Mouse (Mus musculus) E14TG2a.4 (cell line): ENCODE data around the gene Iqsec3.

Experiments
- H3K27me3 ChIP-seq: 2 replicates; pipeline ENCODE4 v1.6.1; 2014; ENCODE audit warnings: low read length, control low read depth; ENCODE audit not compliant: insufficient read depth
- H3K36me3 ChIP-seq: 2 replicates; pipeline ENCODE4 v1.6.1; 2014; ENCODE audit warnings: low read length, control low read depth; ENCODE audit not compliant: insufficient read depth
- H3K4me1 ChIP-seq: replicated peaks from 2 replicates; pipeline ENCODE4 v1.6.1; 2014; ENCODE audit warnings: low read depth, low read length, control low read depth
- H3K4me3 ChIP-seq: replicated peaks from 2 replicates; pipeline ENCODE4 v1.5.1; 2014; ENCODE audit warnings: mild to moderate bottlenecking, low read length
- H3K9me3 ChIP-seq: 2 replicates; pipeline ENCODE4 v1.6.1; 2014; ENCODE audit warnings: low read length, control low read depth
- CTCF ChIP-seq: conservative IDR thresholded peaks from 2 replicates; pipeline ENCODE4 v1.5.1; 2014; ENCODE audit warnings: low read length
- NANOG ChIP-seq: IDR thresholded peaks from 2 replicates; pipeline ENCODE4 v1.6.1; 2014; ENCODE audit warnings: borderline replicate concordance, low read length, mixed read lengths
- POU5F1 ChIP-seq: IDR thresholded peaks from 2 replicates; pipeline ENCODE4 v1.6.1; 2014; ENCODE audit warnings: low read length, borderline replicate concordance

The Iqsec3 gene

GRCm38 (mm10) chr6:121424403-121424802 lies 49.1 kb downstream of the Iqsec3 start:
- H3K9me3 ChIP-seq = no peaks in the 10 kb centered on the region
- peaks cover 65% of the 10 kb centered on the region for H3K27me3 ChIP-seq
- H3K4me3 ChIP-seq = no peak overlapping the region
- TF ChIP-seq POU5F1 (no peak), NANOG (no peak), CTCF (no peak)
- peaks cover 7% of the 10 kb centered on the region; the same call in 1 of the 2 replicates for H3K4me1 ChIP-seq
- no peaks in the 10 kb centered on the region for H3K36me3 ChIP-seq

GRCm38 (mm10) chr6:121412558-121413297 lies 60.8 kb downstream of the Iqsec3 start:
- H3K4me3 ChIP-seq = peak overlapping the region; percentile 69
- peaks cover 9% of the 10 kb centered on the region for H3K9me3 ChIP-seq
- H3K4me1 ChIP-seq = peaks cover 19% of the 10 kb centered on the region
- TF ChIP-seq CTCF (no peak), POU5F1 (no peak), NANOG (no peak)
- peaks cover 82% of the 10 kb centered on the region for H3K27me3 ChIP-seq
- H3K36me3 ChIP-seq = no peaks in the 10 kb centered on the region

GRCm38 (mm10) chr6:121407571-121408011 lies 65.9 kb downstream of the Iqsec3 start:
- Histone ChIP-seq H3K27me3 (peaks cover 83% of the 10 kb centered on the region), H3K4me1 (peaks cover 9% of the 10 kb centered on the region), H3K9me3 (peaks cover 9% of the 10 kb centered on the region), H3K36me3 (no peaks in the 10 kb centered on the region), H3K4me3 (no peak overlapping the region)
- TF ChIP-seq NANOG = no peak
- TF ChIP-seq CTCF = no peak
- TF ChIP-seq POU5F1 = no peak

- Histone ChIP-seq H3K27me3 (peaks cover 78% of the 10 kb centered on the region), H3K36me3 (no peaks in the 10 kb centered on the region), H3K4me1 (no peaks in the 10 kb centered on the region), H3K9me3 (no peaks in the 10 kb centered on the region), H3K4me3 (no peak overlapping the region)
- TF ChIP-seq POU5F1 (no peak), CTCF (no peak), NANOG (no peak)
Measured at GRCm38 (mm10) chr6:121405311-121405710, 68.2 kb downstream of the Iqsec3 start.

DNA sequence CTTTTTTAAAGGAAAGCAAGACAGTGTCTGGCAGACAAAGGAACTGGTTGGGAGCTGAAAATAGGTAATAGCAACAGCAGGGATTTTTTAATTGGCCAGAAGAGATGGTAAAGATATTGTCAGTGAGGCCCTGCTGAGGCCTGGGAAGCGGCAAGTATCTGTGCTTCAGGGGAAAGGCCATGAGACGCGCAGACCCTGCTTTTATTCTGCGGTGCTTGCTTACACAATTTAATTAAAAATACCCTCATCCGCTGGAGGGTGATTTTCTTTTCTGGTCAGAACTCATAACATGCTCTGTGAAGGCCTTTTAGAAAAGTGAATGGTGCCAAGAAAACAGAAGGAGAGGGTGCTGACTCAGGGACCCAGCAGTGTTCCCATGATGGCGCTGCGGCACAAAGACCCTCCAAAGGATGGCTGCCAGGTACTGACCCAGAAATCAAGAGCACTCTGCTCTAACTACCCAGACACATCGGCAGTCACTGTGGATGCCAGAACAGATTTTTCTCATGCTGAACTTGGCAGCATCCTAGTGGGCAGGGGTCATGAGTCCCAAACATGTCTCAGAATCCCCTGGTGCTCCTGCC lies 70.7 kb downstream of the Iqsec3 start:
- no peaks in the 10 kb centered on the region for H3K36me3 ChIP-seq
- no peaks in the 10 kb centered on the region for H3K9me3 ChIP-seq
- H3K4me3 ChIP-seq = no peak overlapping the region
- H3K27me3 ChIP-seq = peaks cover 61% of the 10 kb centered on the region
- H3K4me1 ChIP-seq = no peaks in the 10 kb centered on the region
- TF ChIP-seq NANOG = no peak
- no peak for TF ChIP-seq CTCF
- no peak for TF ChIP-seq POU5F1

GRCm38 (mm10) chr6:121401826-121402660 lies 71.4 kb downstream of the Iqsec3 start:
- Histone ChIP-seq H3K36me3 (no peaks in the 10 kb centered on the region), H3K9me3 (no peaks in the 10 kb centered on the region), H3K27me3 (peaks cover 54% of the 10 kb centered on the region), H3K4me1 (no peaks in the 10 kb centered on the region), H3K4me3 (no peak overlapping the region)
- TF ChIP-seq CTCF (no peak), POU5F1 (no peak), NANOG (no peak)

- Histone ChIP-seq H3K36me3 (no peaks in the 10 kb centered on the region), H3K4me1 (no peaks in the 10 kb centered on the region), H3K9me3 (no peaks in the 10 kb centered on the region), H3K4me3 (no peak overlapping the region), H3K27me3 (peaks cover 45% of the 10 kb centered on the region)
- no peak for TF ChIP-seq CTCF
- no peak for TF ChIP-seq POU5F1
- no peak for TF ChIP-seq NANOG
Measured at GRCm38 (mm10) chr6:121401140-121401539, 72.3 kb downstream of the Iqsec3 start.

DNA sequence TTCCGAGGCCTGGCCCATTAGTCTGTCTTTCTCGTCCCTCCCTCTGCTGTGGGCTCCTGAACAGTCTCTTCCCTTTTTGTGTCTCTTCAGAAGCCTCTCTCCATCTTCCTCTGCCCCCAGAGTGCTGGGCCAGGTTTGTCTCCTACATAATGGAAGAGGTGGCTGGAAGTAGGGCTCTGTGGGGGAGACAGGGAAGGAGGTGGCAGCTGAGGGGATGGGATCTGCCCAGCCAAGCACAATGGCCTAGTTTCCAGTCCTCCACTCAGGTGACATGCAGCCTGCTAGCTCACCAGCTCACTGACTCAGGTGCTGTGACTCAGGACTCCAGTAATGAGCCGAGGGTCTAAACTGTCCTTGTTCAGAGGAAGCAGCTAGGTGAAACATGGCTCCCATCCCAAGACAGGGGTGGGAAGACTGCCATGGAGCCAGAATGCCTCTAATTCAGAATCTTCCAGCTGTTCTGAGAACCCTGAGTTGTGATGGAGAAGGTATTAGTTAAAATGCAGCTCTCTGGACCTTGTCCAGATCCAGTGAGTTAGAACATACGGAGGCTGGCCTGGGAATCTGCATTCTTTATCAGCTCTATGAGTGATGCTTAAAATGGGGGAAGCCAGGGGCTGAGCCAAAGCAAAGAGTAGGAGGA lies 80.7 kb downstream of the Iqsec3 start:
- Histone ChIP-seq H3K36me3 (no peaks in the 10 kb centered on the region), H3K4me1 (peaks cover 6% of the 10 kb centered on the region), H3K27me3 (peaks cover 18% of the 10 kb centered on the region), H3K4me3 (no peak overlapping the region), H3K9me3 (peaks cover 8% of the 10 kb centered on the region; the same call in 1 of the 2 replicates)
- TF ChIP-seq NANOG (no peak), POU5F1 (no peak), CTCF (no peak)
